Mouse (Mus musculus): ENCODE measurements around the gene Cdh26.

Gene Cdh26

DNA sequence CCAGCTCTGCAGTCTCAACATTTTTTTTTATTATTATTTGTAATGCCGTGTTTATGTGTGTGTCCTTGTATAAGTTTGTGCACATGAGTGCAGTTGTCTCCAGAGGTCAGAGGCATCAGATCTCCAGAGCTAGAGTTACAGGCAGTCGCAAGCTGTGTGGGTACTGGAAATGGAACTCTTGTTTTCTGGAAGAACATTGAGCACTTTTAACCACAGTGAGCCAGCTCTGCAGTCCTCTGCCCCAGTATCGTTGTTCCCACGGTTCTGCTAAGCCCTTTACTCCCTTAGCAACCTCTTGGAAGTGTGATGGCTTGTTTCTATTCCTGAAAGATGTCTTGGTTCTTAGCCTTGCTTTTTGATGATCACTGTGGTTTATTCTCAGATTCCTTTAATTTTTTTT, 19.1 kb downstream of the Cdh26 start:
- no peak for DNase-seq

DNA sequence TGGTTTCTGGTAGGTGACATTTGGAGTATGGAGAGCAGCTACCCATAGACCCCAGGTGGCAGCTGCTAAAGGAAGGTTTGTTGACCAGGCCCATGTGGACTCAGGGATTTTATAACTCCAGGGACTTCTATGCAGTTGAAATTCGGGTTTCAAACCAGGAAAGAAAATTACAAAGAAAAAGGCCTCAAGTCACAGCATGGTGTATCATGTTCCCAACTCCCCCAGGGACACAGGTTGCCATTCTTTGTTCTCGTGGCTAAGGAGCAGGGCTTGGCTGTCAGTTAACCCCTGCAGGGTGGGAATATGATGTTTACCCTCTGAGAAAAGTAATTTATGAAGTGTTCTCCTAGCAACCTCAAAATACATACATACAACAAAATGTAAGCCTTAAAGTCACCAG, 19.9 kb downstream of the Cdh26 start:
- DNase-seq = no peak

DNA sequence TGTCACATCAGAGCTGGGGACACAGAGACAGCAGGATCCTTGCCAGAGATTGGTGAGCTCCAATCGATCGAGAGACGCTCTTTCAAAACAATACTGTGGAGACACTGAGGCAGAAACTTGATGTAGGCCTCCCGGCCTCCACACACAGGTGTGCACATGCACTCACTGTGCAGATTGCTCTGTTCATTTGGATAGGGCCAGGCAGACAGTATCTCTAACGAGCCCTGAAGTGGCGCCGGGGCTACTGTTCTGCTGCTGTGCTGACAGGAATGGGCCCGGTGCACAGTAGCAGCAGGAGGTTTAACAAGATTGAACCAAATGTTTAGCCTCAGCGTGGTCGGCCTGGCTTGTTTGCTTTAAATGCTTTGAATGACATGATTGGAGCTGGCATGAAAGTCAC, 20.6 kb downstream of the Cdh26 start:
- DNase-seq = no peak

DNA sequence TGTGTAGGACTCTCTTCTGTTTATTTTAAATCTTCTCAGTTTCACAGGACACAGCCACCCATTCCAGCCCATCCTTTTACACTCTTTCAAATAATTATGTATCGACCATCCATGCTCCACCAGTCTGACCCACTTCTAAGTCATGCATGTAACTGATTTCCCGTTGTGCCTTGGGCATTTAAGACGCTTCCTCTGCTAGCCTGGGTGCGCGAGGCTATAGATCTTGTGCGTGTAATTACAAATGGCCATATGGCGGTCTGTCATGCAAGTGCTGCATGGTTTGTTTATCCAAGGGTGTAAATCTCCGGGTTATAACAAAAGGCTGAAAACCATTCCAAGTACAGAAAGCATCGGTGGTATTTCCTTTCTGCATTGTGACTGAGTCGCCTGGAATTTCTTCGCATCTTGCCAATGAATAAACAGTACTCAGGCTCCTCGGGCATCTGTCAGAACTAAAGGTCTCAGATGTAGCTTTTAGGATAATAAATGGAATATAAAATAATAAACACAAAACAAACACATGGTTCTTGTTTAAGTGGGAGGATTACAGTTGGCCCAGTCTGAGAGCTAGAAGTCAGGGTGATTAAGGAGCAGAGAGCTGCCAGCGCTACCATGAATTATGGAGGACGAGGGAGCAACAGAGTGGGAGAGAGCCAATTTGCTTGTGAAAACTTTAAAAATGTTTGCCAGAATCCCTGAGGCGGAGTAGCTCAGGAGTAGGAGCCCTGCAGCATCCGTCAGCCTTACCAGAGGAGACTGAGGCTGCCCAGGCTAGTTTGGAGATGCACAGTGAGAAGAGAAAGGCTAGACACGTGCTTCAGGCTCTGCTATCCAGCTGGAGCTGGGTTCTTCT, 24.6 kb downstream of the Cdh26 start:
- peak; percentile 8 to 9 for DNase-seq

DNA sequence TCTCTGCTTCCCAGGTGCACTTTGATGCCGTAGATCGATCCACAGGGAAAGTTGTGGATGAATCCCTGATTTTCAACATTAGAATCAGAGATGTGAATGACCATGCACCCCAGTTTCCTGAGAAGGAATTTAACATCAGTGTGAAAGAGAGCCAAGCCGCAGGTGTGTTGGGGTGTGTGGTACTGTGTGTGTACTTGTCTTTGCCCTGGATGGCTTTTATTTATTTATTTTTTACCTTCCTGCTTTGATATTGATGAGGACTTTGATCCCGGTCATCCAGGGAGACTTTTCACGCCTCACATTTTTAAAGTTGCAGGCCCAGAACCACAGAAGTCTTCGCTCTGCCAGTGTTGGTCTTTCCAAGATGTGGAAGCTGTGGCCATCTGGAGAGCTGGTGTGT, 27.1 kb downstream of the Cdh26 start:
- DNase-seq = no peak

DNA sequence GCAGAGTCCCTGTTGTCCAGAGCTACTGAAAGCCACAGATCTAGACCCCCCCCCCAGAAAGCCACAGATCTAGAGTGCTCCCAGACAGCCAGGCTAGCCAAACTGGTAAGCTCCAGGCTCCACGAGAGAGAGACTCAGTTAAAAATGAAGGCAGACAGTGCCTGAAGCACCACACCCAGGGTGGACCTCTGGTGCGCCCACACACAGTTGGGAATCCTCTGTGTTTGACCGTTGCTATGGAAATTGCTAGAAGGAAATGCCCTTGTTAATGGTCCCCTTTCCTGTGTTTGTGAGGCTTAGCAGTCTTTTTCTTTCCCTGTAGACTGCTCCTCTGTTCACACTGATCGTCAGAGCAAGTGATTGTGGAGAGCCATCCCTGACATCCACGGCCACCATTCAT, 30.0 kb downstream of the Cdh26 start:
- DNase-seq = no peak

DNA sequence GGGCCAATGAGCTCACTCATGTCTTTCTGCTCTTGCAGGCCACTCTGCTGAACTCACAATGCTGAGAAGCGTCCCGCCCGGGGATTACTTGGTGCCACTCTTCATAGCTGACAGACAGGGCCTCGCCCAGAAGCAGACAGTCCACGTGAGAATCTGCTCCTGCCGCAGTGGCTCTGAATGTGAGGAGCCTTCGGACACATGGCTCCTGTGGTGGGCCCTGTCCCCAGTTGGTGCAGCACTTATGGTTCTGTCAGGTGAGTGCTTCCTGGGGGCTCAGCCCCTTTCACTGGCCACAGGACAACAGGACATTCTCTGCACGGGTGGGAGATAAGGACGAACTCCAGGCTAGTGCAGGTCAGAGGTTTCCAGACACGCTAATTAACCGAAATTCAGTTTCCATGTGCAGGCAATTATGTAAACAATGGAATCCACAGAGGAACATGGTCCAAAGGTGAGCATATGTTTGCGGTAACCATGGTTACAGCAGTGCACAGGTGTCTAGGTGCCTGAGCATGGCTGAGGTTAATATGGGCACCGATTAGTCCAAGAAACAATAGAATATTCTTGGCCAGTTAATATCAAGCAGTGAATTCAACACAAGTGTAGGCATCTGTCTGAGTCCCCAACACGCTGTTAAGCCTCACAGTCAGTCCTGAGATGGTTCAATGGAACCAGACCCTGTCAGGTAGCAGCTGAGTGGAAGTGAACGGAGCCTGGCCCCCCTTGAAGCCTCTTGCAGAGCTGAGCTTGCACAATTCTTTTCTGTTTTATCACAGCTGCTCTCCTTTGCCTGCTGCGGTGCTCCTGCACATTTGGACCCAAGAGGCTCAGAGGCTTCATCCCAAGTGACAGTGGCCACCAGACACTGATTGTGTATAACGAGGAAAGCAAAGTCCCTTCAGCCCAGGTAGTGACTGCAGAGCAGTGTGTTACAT, 41.5 kb downstream of the Cdh26 start:
- no peak for DNase-seq

DNA sequence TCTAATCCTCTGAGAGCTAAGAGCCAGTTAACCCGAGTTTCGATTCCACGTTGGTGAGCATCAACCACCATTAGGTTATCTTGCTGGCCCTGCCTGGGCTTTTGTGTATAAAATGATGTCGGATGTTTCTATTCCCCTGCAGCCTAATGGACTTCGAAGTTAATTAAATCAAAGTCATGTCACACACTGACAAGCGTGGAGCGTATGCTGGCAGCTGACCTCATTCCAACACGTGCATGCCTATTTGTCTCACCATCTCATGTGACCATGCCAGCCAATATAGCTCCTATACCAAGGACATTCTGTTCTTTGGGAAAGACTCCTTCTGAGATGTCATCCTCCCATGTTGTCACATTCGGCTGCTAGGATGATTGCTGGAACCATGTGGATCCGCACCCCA, 43.6 kb downstream of the Cdh26 start:
- DNase-seq = no peak

DNA sequence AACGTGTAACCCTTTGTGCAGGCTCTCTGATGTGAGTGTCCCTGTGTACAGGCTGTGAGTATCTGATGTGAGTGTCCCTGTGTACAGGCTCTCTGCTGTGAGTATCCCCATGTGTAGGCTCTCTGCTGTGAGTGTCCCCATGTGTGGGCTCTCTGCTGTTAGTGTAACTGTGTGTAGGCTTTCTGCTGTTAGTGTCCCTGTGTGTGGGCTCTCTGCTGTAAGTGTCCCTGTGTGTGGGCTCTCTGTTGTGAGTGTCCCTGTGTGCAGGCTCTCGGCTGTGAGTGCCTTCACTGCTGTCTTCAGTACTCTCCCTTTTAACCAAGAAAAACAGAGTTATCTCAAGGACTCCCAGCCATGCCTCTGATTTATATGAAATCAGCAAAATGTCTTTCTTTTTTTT, 46.9 kb downstream of the Cdh26 start:
- no peak for DNase-seq

DNA sequence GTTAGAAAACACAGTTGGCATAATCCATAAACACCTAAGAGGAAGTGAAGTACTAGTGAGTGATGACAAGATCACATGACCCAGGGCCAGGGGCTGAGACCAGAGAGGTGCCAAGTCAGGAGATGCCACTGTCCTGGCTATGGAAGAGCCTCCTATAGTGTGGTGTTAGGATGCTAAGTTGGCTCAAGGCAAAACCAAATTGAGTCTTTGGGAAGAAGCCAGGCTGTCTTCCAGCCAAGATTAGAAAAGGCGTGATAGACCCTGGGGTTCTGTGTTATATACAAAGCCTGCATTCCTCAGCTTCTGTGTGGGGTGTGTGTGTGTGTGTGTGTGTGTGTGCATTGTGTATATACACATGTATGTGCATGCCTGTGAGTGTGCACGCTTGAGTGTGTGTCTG, 48.7 kb downstream of the Cdh26 start:
- DNase-seq = no peak

DNA sequence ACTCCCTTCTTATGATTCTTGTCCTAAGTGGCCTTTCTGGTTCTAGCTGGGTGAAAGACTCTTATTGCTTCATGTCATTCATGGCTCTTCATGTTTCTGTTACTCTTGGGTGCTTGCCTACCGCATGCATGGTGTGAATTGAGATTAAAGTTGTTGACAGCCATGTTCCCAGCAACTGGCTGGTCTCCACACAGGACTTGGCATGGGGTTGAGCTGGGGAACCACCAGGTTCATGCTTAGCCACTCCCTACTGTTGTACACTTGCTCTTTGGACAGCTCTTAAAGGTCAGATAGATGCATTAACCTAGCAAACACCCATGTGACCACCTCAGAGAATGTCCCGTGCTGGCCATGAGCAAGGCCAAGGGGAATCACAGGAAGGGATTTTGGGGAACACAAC, 50.6 kb downstream of the Cdh26 start:
- DNase-seq = no peak

DNA sequence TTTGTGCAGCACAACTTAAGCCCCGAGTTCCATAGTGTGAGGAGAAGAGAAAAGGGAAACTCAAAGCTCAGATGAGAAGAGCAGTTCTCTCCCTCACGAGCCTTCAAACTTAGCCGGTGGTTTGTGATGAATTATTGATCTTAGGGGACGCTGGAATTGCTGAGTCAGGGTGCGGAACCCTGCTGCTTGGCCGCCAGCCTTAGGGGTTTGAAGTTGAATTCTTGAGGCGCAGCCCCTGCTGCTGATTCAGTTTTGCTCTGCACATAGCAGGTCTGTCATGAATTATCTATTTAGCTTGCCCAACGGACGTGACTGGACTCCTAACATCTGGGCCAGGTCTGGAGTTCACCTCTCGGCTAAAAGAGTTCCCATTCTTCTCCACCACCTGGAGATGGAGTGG, 53.1 kb downstream of the Cdh26 start:
- no peak for DNase-seq

DNA sequence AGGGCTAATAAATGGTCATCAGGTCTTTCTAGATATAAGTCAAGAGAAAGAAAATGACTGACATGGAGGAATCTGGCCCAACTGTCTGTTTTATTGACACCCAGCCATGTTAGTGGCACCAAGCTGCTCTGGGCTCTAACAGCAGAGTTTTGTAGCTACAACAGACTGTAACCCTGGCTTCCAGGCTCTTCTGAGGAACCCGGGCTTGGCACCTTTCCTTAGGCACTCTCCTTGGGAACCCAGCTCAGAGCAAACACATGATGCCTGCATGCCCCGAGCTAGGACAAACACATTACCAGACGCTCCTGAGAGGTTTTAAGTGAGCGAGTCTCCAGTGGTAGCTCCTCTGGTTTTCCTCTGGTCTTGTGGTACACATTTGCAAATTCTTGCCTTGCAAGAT, 57.9 kb downstream of the Cdh26 start:
- no peak for DNase-seq

DNA sequence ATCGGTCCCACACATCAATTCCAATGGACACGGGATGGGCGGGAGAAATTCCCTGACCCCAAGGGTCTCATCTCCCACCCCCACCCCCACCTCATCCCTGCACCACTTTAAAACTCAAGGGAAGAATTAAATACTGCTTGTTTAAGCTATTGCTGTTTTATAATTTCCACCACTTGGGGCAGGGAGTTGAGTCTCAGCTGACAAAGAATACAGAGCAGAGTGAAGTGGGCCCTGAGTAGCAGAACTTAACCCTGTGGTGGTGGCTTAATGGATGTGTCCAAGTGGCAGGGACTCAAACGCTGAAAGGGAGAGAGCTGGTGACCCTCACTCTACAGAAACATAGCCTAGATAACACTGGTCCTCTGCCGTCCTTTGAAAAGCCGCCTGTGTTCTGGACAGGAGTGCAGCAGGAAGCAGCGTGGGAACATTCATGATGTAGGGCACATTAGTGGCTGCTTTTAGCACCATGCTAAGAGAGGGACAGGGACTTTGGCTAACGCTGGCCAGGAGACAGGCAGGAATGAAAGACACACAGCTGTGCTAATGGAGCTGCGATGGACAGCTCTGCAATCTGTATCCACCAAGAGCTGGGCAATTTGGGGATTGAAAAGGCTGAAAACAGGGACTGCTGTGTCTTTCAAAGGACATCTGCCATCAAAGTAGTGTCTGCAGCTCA, 60.1 kb downstream of the Cdh26 start:
- DNase-seq = no peak

DNA sequence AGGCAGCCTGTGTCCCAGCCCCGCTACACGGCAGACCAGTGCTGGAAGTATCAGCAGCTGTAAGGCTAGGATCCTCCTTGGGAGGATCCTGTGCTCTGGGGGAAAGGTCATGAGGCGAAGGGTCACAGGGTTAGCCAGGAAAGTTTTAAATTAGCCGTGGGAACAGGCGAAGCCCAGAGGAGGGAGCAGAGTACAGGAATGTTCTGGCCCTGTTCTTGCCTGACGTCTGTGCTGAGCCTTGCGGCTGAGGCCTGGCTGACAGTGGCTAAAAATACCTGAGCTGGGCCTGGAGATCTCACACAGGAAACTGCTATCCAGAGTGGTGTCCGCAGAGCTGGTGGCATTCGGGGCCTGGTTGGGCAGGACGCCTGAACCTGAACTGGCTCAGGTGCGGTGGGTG, 63.7 kb downstream of the Cdh26 start:
- no peak for DNase-seq

DNA sequence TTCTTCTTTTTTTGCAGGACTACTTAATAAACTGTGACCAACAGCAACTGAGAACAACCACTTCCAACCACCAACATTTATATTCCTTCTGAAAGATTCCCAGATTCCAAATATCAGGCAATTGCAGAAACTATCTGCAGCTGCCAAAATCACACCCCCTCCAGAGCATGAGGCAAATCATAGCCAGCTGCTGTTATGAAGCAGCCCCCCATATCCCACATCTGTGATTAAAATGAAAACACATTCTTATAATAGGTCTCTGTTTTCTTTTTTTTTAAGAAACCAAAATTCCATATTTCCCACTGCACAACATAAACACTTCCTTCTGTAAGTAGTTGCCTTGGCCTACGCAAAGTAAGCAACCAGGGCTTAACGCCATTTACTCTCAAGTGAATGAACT, 65.5 kb downstream of the Cdh26 start:
- DNase-seq = no peak

DNA sequence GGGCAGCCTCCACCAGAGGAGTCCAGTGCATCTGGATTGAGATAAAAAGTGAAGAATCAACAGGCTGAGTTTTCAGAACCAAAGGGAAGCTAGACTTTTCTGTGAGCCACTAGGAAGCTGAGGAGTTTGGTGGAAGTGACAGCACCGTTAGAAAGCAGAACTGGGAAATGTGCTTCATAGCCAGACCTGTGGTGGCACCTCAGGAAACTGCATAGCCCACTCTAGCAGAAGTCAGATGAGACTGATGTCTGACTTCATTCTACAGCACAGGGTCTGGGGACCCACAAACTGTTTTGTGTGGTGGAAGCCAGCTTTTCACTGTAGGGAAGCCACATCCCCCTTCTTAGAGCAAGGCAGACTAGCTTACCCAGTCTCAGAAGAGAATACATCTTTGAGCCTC, 67.6 kb downstream of the Cdh26 start:
- DNase-seq = no peak

DNA sequence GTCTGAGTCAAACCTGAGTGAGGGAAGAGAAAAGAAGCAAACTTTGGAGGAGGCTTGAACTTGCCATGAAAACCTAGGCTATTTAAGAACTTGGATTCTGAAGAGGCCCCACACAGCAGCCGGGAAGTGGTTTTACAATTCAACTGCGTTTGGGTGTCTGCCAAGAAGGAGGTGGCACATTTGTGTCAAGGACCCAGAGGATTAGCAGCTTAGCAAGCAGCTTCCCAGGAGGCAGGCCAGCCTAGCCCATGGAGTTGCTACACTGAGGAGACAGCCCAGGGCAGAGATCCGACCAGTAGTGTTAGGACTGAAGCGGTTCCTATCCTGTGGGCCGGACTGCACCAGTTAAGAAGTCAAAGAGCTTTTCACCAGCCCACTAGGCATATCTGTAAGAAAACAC, 68.1 kb downstream of the Cdh26 start:
- DNase-seq = no peak

DNA sequence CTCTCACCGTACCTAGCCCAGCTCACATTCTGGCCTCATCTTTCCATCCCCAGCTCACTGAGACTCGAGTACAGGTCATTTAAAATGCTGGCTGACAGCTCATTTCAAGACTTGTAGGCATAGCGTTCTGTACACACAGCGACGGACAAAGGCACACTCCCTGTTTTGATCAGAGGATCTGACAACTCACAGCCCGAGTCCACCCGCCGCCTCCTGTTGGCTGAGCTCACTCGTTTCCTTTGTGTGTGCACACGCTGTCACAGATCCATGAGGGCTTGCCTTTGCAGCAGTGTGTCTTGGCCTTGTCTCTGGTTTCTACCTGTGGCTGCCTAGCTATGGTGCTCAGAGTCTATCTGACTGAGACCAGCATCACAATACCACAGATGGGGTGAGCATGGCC, 72.1 kb downstream of the Cdh26 start:
- DNase-seq = no peak

DNA sequence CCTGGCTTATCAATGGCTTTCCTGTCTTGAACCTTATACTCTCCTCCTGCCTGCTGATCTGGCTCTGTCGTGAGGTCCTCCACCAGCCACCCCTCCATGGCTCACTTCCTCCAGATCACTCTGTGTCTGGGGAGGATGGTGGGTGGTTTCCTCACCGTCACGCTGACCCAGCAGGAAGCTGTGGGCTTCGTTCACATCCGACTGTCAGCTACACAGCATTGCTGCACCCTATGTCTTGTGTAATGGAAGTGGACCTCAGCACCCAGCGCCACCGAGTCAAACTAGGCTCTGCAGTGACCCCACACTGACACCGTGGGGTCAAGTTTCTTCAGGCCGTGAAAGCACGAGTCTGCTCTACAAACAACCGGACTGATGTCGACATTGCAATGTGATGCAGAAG, 75.7 kb downstream of the Cdh26 start:
- no peak for DNase-seq

DNA sequence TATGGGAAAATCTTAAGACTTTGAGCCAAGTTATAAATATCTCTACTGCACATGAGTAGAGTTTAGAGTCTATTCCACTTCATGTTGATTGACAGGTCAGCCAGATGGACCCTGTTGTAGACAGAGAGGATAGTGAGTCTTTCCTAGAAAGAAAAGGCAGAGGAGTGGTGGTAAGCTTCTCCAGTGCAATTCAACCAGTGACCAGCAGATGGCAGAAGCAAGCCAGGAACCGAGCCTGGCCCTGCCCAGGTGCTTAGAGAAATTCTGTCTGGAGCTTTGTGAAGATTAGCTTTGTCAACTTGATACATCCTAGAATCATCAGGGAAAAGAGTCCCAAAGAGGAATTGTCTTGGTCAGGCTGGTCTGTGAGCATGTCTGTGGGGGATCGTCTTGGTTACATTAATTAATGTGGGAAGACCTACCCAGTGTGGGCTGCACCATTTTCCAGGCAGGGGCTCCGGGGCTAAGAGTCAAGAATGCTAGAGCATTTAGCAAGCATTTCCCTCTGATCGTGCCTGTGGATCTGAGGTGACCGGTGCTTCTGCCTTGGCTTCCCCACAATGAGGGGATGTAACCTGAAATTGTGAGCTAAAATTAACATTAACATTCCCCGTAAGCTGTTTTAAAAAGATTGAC, 77.2 kb downstream of the Cdh26 start:
- DNase-seq = peak; percentile 84 to 91

DNA sequence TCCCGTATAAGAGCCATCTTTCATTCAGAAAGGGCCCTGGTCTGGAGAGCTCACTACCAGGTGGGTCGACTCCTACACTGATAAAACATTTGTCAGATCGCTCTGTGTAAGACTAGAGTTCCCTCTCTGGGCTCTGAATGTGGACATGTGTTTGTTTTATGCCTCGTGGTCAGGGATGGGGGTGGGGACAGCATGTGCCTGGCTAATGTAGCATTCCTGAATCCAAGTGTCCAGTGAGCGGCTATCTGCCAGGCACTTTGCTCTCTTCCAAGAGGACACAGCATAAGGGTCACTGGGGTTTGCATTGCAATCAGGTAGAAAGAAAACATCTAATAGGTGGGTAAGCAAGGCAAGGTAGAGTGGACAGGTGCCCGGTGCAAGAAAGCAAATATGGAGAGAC, 77.9 kb downstream of the Cdh26 start:
- DNase-seq = no peak

DNA sequence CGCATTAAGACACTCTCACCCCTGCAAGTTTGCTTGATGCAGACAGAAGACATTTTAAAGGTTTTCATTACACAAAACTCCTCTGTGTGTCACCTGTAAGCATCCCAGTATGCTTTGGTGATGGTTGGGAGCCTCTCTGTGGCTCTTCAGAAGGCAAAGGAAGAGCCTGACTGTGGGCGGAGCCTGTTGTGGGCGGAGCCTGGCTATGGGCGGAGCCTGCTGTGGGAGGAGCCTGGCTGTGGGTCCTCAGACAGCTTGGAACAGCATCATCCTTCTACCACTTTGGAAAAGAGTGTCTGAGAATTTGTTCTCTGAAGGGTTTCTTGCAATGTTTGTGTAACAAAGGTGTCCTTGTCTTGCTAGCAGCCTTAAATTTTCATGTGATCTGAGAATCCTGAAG, 82.7 kb downstream of the Cdh26 start:
- DNase-seq = no peak
